In genomic region chr15:7197652-7198445, GRCm38 (mm10) we compare ENCODE assay signal across 20 mouse cellular contexts.
DNase-seq lines count a peak whose midpoint lies in the region; ATAC-seq and TF ChIP-seq lines count a peak whose summit lies in the region.
"Had no signal": no experiment of that assay in that cellular context is flagged by ENCODE, and none has a peak within 500 bp of the region (broad histone marks: within the 10 kb centered on the region; RNA-seq: fewer than 3 reads in every experiment).

No protein-coding gene starts in this region.

- H3K4me2 ChIP-seq in hindbrain, embryonic 12.5 days (replicated peaks): no peak overlapping the region
- no peak overlapping the region for H3K4me2 ChIP-seq in hindbrain, embryonic 11.5 days (replicated peaks; ENCODE audit: low read depth, low read length)
- H3K4me2 ChIP-seq in neural tube, embryonic 15.5 days: no peak overlapping the region
- H3K4me2 ChIP-seq: heart, embryonic 13.5 days; intestine, embryonic 15.5 days; neural tube, embryonic 12.5 days; stomach, embryonic 15.5 days had no signal

- intact Hi-C loops in left cerebral cortex, adult 2 months (cut with DNase I): no loop called here

- ATAC-seq in hindbrain, embryonic 12.5 days (ENCODE audit: low FRiP score): no peak
- no peak for ATAC-seq in hindbrain, embryonic 11.5 days (ENCODE audit: low FRiP score)
- ATAC-seq in neural tube, embryonic 15.5 days (ENCODE audit: low FRiP score): no peak
- ATAC-seq: liver, postnatal 0 days had no signal

- DNase-seq in hindbrain, embryonic 11.5 days (ENCODE audit: low spot score): no peak
- DNase-seq in fibroblast of lung, adult 2 months (ENCODE audit: low read depth): peak; percentile 30
- no peak for DNase-seq in limb, embryonic 10.5 days (ENCODE audit: low spot score)
- DNase-seq in left cerebral cortex, adult 2 months (ENCODE audit: extremely low spot score in 1 of 2, low spot score in 2 of 2): no peak
- DNase-seq in lung, postnatal 14 days: no peak
- DNase-seq: adrenal gland, adult 2 months; B cell, adult 2 months; cerebellum, adult 9-10 months; gastrocnemius, postnatal 10 days; kidney, adult 9 months; liver, postnatal 0 days; lung, postnatal 4 days; right cerebral cortex, postnatal 25 days; thymus, adult 18-20 months had no signal

- H3K36me3 ChIP-seq in hindbrain, embryonic 12.5 days: no peaks in the 10 kb centered on the region
- H3K36me3 ChIP-seq in hindbrain, embryonic 11.5 days (ENCODE audit: control insufficient read depth, insufficient read depth, low read length): no peaks in the 10 kb centered on the region
- H3K36me3 ChIP-seq in limb, embryonic 10.5 days: no peaks in the 10 kb centered on the region
- no peaks in the 10 kb centered on the region for H3K36me3 ChIP-seq in neural tube, embryonic 15.5 days
- H3K36me3 ChIP-seq: intestine, embryonic 15.5 days; neural tube, embryonic 12.5 days; stomach, embryonic 15.5 days had no signal

- no peaks in the 10 kb centered on the region for H3K27me3 ChIP-seq in hindbrain, embryonic 12.5 days
- no peaks in the 10 kb centered on the region for H3K27me3 ChIP-seq in hindbrain, embryonic 11.5 days (ENCODE audit: control insufficient read depth, insufficient read depth, low read length)
- H3K27me3 ChIP-seq in limb, embryonic 10.5 days (ENCODE audit: low read depth, poor library complexity, severe bottlenecking): no peaks in the 10 kb centered on the region
- no peaks in the 10 kb centered on the region for H3K27me3 ChIP-seq in neural tube, embryonic 15.5 days (replicated peaks)
- H3K27me3 ChIP-seq: heart, embryonic 13.5 days; intestine, embryonic 15.5 days; neural tube, embryonic 12.5 days; stomach, embryonic 15.5 days had no signal

- H3K4me3 ChIP-seq in hindbrain, embryonic 12.5 days: no peak overlapping the region
- no peak overlapping the region for H3K4me3 ChIP-seq in hindbrain, embryonic 11.5 days (ENCODE audit: low read depth, low read length)
- H3K4me3 ChIP-seq in limb, embryonic 10.5 days: no peak overlapping the region
- H3K4me3 ChIP-seq in neural tube, embryonic 15.5 days (replicated peaks): no peak overlapping the region
- no peak overlapping the region for H3K4me3 ChIP-seq in left cerebral cortex, adult 2 months
- H3K4me3 ChIP-seq: heart, embryonic 13.5 days; intestine, embryonic 15.5 days; neural tube, embryonic 12.5 days; stomach, embryonic 15.5 days had no signal

- peak overlapping the region; percentile 66 for H3K27ac ChIP-seq in hindbrain, embryonic 12.5 days
- H3K27ac ChIP-seq in hindbrain, embryonic 11.5 days (ENCODE audit: low read depth, low read length): no peak overlapping the region
- peak overlapping the region; percentile 50; the same call in 1 of the 2 replicates for H3K27ac ChIP-seq in limb, embryonic 10.5 days
- H3K27ac ChIP-seq in neural tube, embryonic 15.5 days (replicated peaks): peak overlapping the region; percentile 33; the same call in 1 of the 2 replicates
- H3K27ac ChIP-seq in left cerebral cortex, adult 2 months: no peak overlapping the region; the same call in 1 of the 2 replicates
- H3K27ac ChIP-seq: heart, embryonic 13.5 days; intestine, embryonic 15.5 days; neural tube, embryonic 12.5 days; stomach, embryonic 15.5 days had no signal

- WGBS in hindbrain, embryonic 12.5 days: 46% methylated on average over 3 of the region's 3 CpGs
- 61% methylated on average over 3 of the region's 3 CpGs for WGBS in hindbrain, embryonic 11.5 days
- WGBS in limb, embryonic 10.5 days: 78% methylated on average over 3 of the region's 3 CpGs
- 59% methylated on average over 3 of the region's 3 CpGs for WGBS in neural tube, embryonic 15.5 days

- no peak overlapping the region for H3K9ac ChIP-seq in hindbrain, embryonic 12.5 days
- H3K9ac ChIP-seq in hindbrain, embryonic 11.5 days (ENCODE audit: low read depth, low read length): no peak overlapping the region
- no peak overlapping the region for H3K9ac ChIP-seq in neural tube, embryonic 15.5 days (replicated peaks)
- H3K9ac ChIP-seq: heart, embryonic 13.5 days; intestine, embryonic 15.5 days; liver, postnatal 0 days; neural tube, embryonic 12.5 days; stomach, embryonic 15.5 days had no signal

- TF ChIP-seq CTCF in left cerebral cortex, adult 2 months (IDR thresholded peaks at IDR 0.05): no peak

- no peaks in the 10 kb centered on the region for H3K9me3 ChIP-seq in hindbrain, embryonic 12.5 days (replicated peaks)
- H3K9me3 ChIP-seq in hindbrain, embryonic 11.5 days (ENCODE audit: control insufficient read depth, low read length): no peaks in the 10 kb centered on the region
- H3K9me3 ChIP-seq in limb, embryonic 10.5 days (replicated peaks): no peaks in the 10 kb centered on the region
- no peaks in the 10 kb centered on the region for H3K9me3 ChIP-seq in neural tube, embryonic 15.5 days (replicated peaks)
- H3K9me3 ChIP-seq: heart, embryonic 13.5 days; intestine, embryonic 15.5 days; neural tube, embryonic 12.5 days; stomach, embryonic 15.5 days had no signal

- H3K4me1 ChIP-seq in hindbrain, embryonic 12.5 days: peaks cover 58% of the 10 kb centered on the region
- peaks cover 16% of the 10 kb centered on the region for H3K4me1 ChIP-seq in hindbrain, embryonic 11.5 days (replicated peaks; ENCODE audit: control insufficient read depth, insufficient read depth, low read length)
- peaks cover 67% of the 10 kb centered on the region for H3K4me1 ChIP-seq in limb, embryonic 10.5 days
- H3K4me1 ChIP-seq in neural tube, embryonic 15.5 days: peaks cover 43% of the 10 kb centered on the region

Comparison
In these comparisons a context has a peak if more than half of its experiments do, and no peak if none do; other contexts are left out.
1. H3K27ac ChIP-seq: peak in hindbrain, embryonic 12.5 days (single experiment), limb, embryonic 10.5 days (single experiment) and neural tube, embryonic 15.5 days (single experiment); none in hindbrain, embryonic 11.5 days (single experiment) and left cerebral cortex, adult 2 months (single experiment).